Mouse (Mus musculus): ENCODE measurements around the gene Ly75.

The Ly75 gene

DNA sequence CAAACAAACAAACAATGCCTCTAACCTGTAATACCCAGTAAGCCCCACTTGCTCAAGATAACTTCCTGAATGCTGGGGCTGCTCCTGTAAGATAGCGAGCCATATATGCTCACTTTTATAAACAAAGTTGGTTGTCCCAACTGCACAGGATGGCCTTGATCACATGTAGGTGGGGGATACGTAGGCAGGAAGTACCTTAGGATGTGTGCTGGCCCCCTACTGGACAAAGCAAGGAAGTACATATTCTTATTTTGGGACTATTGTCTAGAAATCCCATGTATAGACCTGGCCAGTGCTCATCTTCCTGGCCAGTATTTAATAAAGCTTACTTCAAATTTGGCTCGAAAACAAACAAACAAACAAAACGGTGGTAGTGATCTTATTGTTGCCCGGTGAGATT, 59.7 kb downstream of the Ly75 start:
- DNase-seq (ENCODE audit: low spot score in 2 of 2), result no peak

DNA sequence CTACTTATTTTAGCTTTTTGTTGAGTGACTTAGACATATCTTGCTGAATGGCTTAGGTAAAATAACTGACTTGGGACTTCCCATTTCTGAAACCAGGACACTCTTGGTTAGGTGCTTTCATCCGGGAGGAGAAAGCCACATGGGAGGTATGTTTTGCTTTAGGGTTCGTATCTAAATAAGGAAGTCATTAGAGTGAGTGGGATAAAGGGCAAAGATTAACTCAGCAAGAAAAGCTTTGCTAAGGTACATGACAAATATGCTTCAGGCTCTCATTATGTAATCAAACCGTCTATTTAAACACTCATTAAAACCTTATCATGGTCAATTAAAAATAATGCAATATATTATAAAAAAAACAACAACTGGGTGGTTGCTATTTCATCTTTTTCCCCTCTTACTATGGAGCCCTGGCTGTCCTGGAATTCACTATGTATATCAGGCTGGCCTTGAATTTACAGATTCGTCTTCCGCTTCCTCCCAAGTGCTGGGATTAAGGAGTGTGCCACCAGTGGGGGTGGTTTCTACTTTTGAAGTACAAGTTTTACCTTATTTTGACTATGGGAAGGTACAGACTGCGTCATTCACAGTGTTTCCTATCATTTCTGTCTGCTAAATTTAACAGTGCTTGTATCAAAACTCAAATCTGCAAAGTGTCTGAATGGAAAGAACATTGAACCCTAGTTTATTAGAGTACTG, 60.9 kb downstream of the Ly75 start:
- no peak for DNase-seq (ENCODE audit: low spot score in 2 of 2)

- no peak for DNase-seq (ENCODE audit: low spot score in 2 of 2)
Measured at GRCm38 (mm10) chr2:60303796-60304195, 79.3 kb downstream of the Ly75 start.

DNA sequence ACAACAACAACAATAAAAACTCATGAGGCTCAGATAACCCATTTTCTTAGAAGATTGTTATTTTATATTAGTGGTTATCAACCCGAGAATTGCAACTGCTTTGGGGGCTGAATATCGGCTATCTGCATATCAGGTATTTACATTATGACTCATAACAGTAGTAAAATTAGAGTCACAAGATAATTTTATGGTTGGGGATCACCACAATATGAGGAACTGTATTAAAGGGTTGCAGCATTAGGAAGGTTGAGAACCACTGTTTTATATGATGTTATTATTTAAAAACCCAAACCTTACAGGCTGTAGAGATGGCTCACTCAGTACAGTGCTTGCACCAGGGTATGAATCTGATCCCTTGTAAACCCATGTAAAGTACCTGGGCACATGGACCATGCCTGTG, 83.8 kb downstream of the Ly75 start:
- no peak for DNase-seq (ENCODE audit: low spot score in 2 of 2)

- no peak for DNase-seq (ENCODE audit: low spot score in 2 of 2)
Measured at GRCm38 (mm10) chr2:60298266-60298665, 84.8 kb downstream of the Ly75 start.

- DNase-seq (ENCODE audit: low spot score in 2 of 2), result no peak
Measured at GRCm38 (mm10) chr2:60291381-60291780, 91.7 kb downstream of the Ly75 start.

DNA sequence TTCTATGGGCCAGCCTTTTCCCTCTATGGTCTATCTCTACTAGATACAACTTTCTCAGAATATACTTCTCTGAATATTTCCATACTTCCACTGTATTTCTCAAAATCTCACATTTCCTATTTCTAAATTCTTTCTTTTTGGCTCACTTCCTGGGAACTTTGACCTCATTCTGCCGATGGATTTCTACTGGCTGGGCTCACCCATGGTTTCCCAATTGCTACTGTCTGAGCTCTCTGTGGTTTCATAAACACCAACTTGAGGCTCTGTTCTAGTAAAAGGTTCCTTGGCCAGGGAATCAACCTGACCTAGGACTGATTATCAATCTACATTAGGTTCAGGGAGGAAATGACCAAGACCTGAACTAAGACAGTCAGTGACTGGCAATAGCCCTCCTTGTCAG, 93.7 kb downstream of the Ly75 start:
- DNase-seq (ENCODE audit: low spot score in 2 of 2), result no peak

DNA sequence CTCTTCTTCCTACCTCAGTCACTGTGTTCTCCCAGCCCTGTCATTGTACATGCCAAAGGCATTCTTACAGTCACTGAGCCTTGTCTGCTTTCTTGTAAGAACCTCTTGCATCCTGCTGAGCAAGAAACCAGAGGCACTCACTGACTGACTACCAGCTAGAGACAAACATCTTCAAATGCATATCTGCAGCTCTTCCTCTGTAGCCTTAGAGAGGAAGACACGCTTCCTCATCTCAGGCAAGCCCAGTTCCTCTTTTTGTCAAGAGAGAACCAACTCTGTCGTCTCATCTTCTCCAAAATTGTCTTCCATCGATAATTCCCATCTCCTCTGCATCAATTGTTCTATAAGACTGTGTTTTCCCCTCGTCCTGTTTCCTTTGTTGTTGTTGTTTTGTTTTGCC, 94.5 kb downstream of the Ly75 start:
- no peak for DNase-seq (ENCODE audit: low spot score in 2 of 2)

DNA sequence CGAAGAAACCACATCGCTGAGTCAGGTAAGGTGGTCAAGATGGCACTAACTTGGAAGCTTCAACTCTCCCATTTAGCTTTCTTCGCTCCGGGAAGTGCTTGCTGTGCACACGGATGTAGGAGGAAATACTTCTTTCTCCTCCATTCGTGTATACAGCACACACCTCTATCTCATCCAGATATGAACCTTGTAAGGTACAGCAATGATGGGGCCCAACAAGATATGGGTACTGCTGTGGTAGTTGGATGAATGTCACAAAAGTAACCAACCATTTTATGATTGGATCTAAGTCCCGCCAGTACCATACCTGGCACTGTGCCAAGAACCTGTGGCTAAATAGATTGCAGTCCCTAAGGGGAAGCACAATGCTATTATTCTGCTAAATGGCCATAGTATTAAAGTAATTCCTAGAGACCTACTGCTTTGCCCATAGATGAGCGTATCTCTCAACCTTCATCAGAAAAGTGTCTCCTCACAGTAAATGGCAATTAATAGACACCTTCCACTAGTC, 97.9 kb downstream of the Ly75 start:
- DNase-seq (ENCODE audit: low spot score in 2 of 2), result no peak

DNA sequence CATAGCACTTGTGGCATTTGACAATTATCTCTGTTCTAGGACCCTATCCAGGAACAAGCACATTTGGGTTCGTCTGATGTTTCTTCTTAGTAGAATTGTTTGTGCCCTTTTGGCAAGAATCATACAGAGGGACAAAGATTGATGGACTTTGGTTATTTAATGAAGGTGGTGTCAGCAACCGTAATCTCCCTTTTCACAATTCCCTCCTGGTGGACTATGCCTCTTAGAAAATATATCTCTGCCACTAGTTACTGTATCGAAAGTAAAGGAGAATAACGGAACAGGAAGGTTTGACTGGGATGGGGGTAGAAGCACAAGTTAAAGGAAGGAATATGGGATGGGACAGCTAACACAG, 98.7 kb downstream of the Ly75 start, which contains the start of gene Cd302:
TSS of gene Cd302 (minus strand) at position 22 of the 355 bp plus-strand sequence.
- no peak for DNase-seq (ENCODE audit: low spot score in 2 of 2)

GRCm38 (mm10) chr2:60283751-60284466, 99.2 kb downstream of the Ly75 start:
- peak; percentile 53 to 71 for DNase-seq (ENCODE audit: low spot score in 2 of 2)

- DNase-seq (ENCODE audit: low spot score in 2 of 2), result no peak
Measured at GRCm38 (mm10) chr2:60283208-60283750, 99.8 kb downstream of the Ly75 start.

DNA sequence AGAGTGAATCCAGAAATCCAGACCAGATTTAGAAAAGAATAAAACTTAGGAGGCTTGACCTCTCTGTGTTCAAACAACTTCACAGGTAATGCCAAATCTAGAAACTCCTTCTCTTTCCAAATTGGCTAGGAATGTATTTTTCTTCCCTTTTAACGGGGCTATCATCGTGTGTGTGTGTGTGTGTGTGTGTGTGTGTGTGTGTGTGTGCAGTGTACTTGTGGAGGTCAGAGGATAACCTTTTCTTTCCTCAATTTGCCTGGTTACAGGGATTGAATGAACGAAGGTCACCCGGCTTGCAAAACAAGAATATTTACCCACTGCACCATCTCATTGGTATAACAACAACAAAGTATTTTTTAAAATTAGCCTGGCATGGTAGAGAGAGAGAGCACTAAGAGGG, 100.5 kb downstream of the Ly75 start:
- no peak for DNase-seq (ENCODE audit: low spot score in 2 of 2)

- DNase-seq (ENCODE audit: low spot score in 2 of 2), result no peak
Measured at GRCm38 (mm10) chr2:60278627-60279026, 104.5 kb downstream of the Ly75 start.

- DNase-seq (ENCODE audit: low spot score in 2 of 2), result no peak
Measured at GRCm38 (mm10) chr2:60269856-60270479, 113.1 kb downstream of the Ly75 start.

- no peak for DNase-seq (ENCODE audit: low spot score in 2 of 2)
Measured at GRCm38 (mm10) chr2:60267567-60267966, 115.5 kb downstream of the Ly75 start.

DNA sequence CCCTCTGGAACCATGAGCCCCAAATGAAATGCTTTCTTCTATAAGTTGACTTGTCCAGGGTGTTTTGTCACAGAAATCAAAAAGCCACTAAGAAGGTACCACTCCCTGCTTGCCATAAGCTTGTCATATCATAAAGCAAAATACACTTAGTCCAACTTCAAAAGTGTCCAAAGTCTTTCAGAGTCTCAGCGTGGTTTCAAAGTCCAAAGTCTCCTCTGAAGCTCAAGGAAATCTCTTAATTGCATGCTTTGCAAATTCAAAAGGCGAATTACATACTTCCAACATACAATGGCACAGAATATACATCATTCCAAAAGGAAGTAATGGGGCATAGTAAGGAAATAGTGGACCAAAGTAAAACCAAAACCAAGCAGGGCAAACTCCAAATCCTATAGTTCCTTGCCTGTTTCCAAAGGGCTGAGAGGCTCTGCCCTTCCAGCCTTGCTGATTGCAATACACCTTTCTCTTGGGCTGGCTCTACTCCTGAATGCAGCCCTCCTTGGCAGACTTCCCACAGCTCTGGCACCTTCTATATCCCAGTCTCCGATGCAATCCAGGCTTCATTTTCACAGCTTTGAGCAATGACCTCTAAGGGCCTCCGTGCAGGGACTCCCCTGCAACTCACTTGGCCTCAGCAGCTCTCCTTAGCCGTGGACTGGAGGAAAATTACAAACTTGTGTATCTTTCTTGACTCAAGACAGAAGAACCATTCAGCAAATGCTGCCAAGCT, 122.3 kb downstream of the Ly75 start:
- DNase-seq (ENCODE audit: low spot score in 2 of 2), result no peak

DNA sequence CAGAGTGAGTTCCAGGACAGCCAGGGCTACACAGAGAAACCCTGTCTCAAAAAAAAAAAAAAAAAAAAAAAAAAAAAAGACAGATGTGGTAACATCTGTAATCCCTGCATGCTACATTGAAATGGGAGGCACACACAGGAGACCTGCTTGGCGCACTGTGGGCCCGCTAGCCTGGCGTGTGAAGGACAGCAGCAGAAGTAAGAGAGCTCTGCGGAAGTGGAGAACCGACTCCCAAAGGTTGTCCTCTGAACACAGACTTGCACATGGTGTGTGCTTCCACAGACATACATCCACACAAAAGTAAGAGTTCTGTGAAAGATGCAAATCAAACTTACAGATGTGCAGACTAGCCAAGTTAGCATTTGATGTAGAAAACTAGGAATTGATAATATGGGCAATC, 123.9 kb downstream of the Ly75 start:
- no peak for DNase-seq (ENCODE audit: low spot score in 2 of 2)

DNA sequence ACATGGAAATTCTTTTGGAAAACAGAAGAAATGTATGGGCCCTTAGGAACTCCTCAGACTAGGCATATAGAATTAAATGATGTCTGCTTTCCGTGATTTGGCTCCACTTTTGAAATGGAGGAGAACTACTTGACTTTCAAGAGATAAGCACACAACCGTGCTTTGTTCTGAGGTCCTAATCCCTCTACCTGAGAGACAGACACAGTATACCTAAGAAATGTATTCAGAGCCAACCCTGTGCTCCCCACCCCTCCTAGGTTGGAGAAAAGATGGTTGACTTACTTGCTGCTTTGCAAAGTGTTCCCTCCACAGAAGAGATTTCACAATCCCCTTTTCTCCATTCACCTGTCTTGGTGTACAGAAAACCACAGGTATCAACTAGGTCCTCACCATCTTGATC, 126.4 kb downstream of the Ly75 start:
- DNase-seq (ENCODE audit: low spot score in 2 of 2), result no peak

GRCm38 (mm10) chr2:60253506-60253905, 129.6 kb downstream of the Ly75 start:
- DNase-seq (ENCODE audit: low spot score in 2 of 2), result no peak

DNA sequence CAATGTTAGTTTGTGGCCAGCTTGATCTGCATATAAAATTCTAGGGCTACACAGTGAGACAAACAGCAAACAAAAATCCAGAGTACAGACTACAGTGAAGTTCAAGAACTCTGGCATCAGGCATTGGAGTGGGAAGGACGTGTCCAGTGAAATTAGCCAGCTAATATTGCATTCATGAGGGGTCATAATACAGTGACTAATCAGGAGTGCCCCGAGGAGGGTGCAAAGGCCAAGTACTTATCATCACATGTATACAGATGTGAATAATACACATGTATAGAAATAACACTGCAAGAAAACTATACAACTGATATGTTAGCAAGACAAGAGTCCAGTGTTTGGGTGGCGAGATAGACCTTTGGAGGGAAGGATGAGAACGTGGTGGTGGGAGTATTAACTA, 130.3 kb downstream of the Ly75 start:
- DNase-seq (ENCODE audit: low spot score in 2 of 2), result no peak
